Mouse (Mus musculus): ENCODE data around the gene Pdzd8. TPM values are rescaled to one million over a fixed set of nuclear protein-coding genes. Genes with fewer than 3 reads are reported as not detected.

Pdzd8 gene
- total RNA-seq, 2 experiments from 2014 or later: 40.5 to 43.3 TPM

- no peak for DNase-seq (ENCODE audit: low spot score in 2 of 2)
Measured at GRCm38 (mm10) chr19:59280841-59281240, 64.7 kb downstream of the Pdzd8 start.

GRCm38 (mm10) chr19:59276354-59276753, 69.2 kb downstream of the Pdzd8 start:
- no peak for DNase-seq (ENCODE audit: low spot score in 2 of 2)

- no peak for DNase-seq (ENCODE audit: low spot score in 2 of 2)
Measured at GRCm38 (mm10) chr19:59273190-59273589, 72.4 kb downstream of the Pdzd8 start.

- DNase-seq (ENCODE audit: low spot score in 2 of 2): no peak
Measured at GRCm38 (mm10) chr19:59267417-59267963, 78.1 kb downstream of the Pdzd8 start.

GRCm38 (mm10) chr19:59265907-59266306, 79.7 kb downstream of the Pdzd8 start:
- DNase-seq (ENCODE audit: low spot score in 2 of 2): no peak

- DNase-seq (ENCODE audit: low spot score in 2 of 2): no peak
Measured at GRCm38 (mm10) chr19:59264838-59265532, 80.6 kb downstream of the Pdzd8 start.

- DNase-seq (ENCODE audit: low spot score in 2 of 2): no peak
Measured at GRCm38 (mm10) chr19:59263171-59263570, 82.4 kb downstream of the Pdzd8 start.

GRCm38 (mm10) chr19:59261604-59262003, 84.0 kb downstream of the Pdzd8 start:
- no peak for DNase-seq (ENCODE audit: low spot score in 2 of 2)

- DNase-seq (ENCODE audit: low spot score in 2 of 2): no peak
Measured at GRCm38 (mm10) chr19:59260718-59261442, 84.7 kb downstream of the Pdzd8 start, which contains the start of gene Slc18a2. Gene Slc18a2, plus strand, starts transcription at chr19:59260896.

GRCm38 (mm10) chr19:59259633-59260032, 85.9 kb downstream of the Pdzd8 start:
- DNase-seq (ENCODE audit: low spot score in 2 of 2): no peak

- no peak for DNase-seq (ENCODE audit: low spot score in 2 of 2)
Measured at GRCm38 (mm10) chr19:59252651-59253050, 92.9 kb downstream of the Pdzd8 start.

GRCm38 (mm10) chr19:59248553-59249286, 96.9 kb downstream of the Pdzd8 start:
- DNase-seq (ENCODE audit: low spot score in 2 of 2): no peak

- DNase-seq (ENCODE audit: low spot score in 2 of 2): no peak
Measured at GRCm38 (mm10) chr19:59248144-59248543, 97.4 kb downstream of the Pdzd8 start.

Other genes starting within 250 kb of the Pdzd8 start
- not detected for gene Vax1, start 175.7 kb downstream of the Pdzd8 start, total RNA-seq (2021)
- gene Kcnk18, start 126.6 kb downstream of the Pdzd8 start, total RNA-seq (2021): not detected
- 10 to 100 TPM; 31.0 to 39.5 TPM for gene Slc18a2, start 84.9 kb downstream of the Pdzd8 start, total RNA-seq (2021)
- gene Rps12-ps3, start 23.5 kb downstream of the Pdzd8 start, total RNA-seq (2021): 1,000 to 10,000 TPM; 1,093 to 1,114 TPM
- 10 to 100 TPM in 1 of 2 experiments, under 1 TPM in 1; 0.96 to 14.3 TPM for gene Emx2, start 112.6 kb upstream of the Pdzd8 start, total RNA-seq (2021)